Mouse (Mus musculus) small intestine, adult 2 months (tissue): Measurements from ENCODE around the gene Man1a. TPM values are rescaled to one million over a fixed set of nuclear protein-coding genes. Genes with fewer than 3 reads are reported as not detected.

Source experiments
- H3K27ac ChIP-seq: fragments of 200-500 bp; 2 replicates; pipeline ENCODE4 v1.5.1; 2012; ENCODE audit warnings: low read depth, low read length, control low read depth, inconsistent platforms; ENCODE audit not compliant: insufficient read depth
- H3K27me3 ChIP-seq: fragments of 200-500 bp; 2 replicates; pipeline ENCODE4 v1.6.1; 2012; ENCODE audit warnings: mild to moderate bottlenecking, moderate library complexity, low read length, inconsistent platforms; ENCODE audit not compliant: control insufficient read depth, insufficient read depth
- H3K36me3 ChIP-seq: fragments of 200-500 bp; 2 replicates; pipeline ENCODE4 v1.6.1; 2012; ENCODE audit warnings: mild to moderate bottlenecking, low read length, control low read depth, inconsistent platforms; ENCODE audit not compliant: control insufficient read depth, insufficient read depth
- H3K4me1 ChIP-seq: fragments of 200-500 bp; 2 replicates; pipeline ENCODE4 v1.6.1; 2012; ENCODE audit warnings: low read length, inconsistent platforms, mixed read lengths; ENCODE audit not compliant: control insufficient read depth, insufficient read depth, insufficient read length
- H3K4me3 ChIP-seq: fragments of 200-500 bp; 2 replicates; pipeline ENCODE4 v1.5.1; 2012; ENCODE audit warnings: low read depth, mild to moderate bottlenecking, control low read depth, inconsistent platforms, low read length, moderate library complexity
- CTCF ChIP-seq: fragments of 200-500 bp; IDR thresholded peaks from 2 replicates; pipeline ENCODE4 v1.5.1; 2012; ENCODE audit warnings: low read depth, mild to moderate bottlenecking, control low read depth, inconsistent platforms, low read length, moderate library complexity, mixed read lengths; ENCODE audit not compliant: insufficient replicate concordance, insufficient read length; ENCODE audit errors: extremely low read depth
- POLR2A ChIP-seq: fragments of 200-500 bp; IDR thresholded peaks from 2 replicates; pipeline ENCODE4 v1.6.1; 2012; ENCODE audit warnings: low read depth, mild to moderate bottlenecking, control low read depth, inconsistent platforms, low read length, moderate library complexity
- WGBS: fragments of 180-500 bp; shearing (Covaris S2); methylation state at CpG from one replicate; pipeline ENCODE4 v1.1.7; 2018; 5-methylcytosine and 5-hydroxymethylcytosine counted together
- polyA plus RNA-seq: library from polyadenylated mRNA; depleted of rRNA; stranded (reverse); fragments of >200 nt; gene quantifications from 2 replicates; pipeline ENCODE4 v1.2.3, GENCODE M21; 2012

Gene Man1a
- polyA plus RNA-seq, 1 experiment: 59.8 TPM

- TF ChIP-seq POLR2A: no peak
- Histone ChIP-seq H3K27me3 (no peaks in the 10 kb centered on the region), H3K4me3 (peak overlapping the region; percentile 83), H3K4me1 (peaks cover 8% of the 10 kb centered on the region; the same call in 1 of the 2 replicates), H3K36me3 (no peaks in the 10 kb centered on the region; the same call in 1 of the 2 replicates), H3K27ac (peak overlapping the region; percentile 79)
- 16% methylated on average over 6 of the region's 6 CpGs for WGBS
Measured at GRCm38 (mm10) chr10:54073641-54074203, 2.7 kb downstream of the Man1a start.

- Histone ChIP-seq H3K36me3 (peaks cover 5% of the 10 kb centered on the region; the same call in 1 of the 2 replicates), H3K4me1 (peaks cover 8% of the 10 kb centered on the region; the same call in 1 of the 2 replicates), H3K27ac (no peak overlapping the region), H3K27me3 (no peaks in the 10 kb centered on the region), H3K4me3 (no peak overlapping the region)
- TF ChIP-seq POLR2A: no peak
- WGBS: 74% methylated on average over 2 of the region's 2 CpGs
Measured at GRCm38 (mm10) chr10:54072336-54072735, 4.1 kb downstream of the Man1a start.

- Histone ChIP-seq H3K36me3 (peaks cover 10% of the 10 kb centered on the region), H3K4me1 (peaks cover 5% of the 10 kb centered on the region; the same call in 1 of the 2 replicates), H3K27ac (no peak overlapping the region), H3K4me3 (no peak overlapping the region), H3K27me3 (no peaks in the 10 kb centered on the region)
- TF ChIP-seq POLR2A: no peak
- TF ChIP-seq CTCF: no peak
- WGBS: 77% methylated on average over 5 of the region's 5 CpGs
Measured at GRCm38 (mm10) chr10:54070496-54070895, 5.9 kb downstream of the Man1a start.

GRCm38 (mm10) chr10:54069412-54069811 is 7.0 kb downstream of the Man1a start:
- Histone ChIP-seq H3K36me3 (peaks cover 10% of the 10 kb centered on the region), H3K27ac (no peak overlapping the region), H3K4me1 (peaks cover 5% of the 10 kb centered on the region; the same call in 1 of the 2 replicates), H3K27me3 (no peaks in the 10 kb centered on the region), H3K4me3 (no peak overlapping the region)
- WGBS: 86% methylated on average over 5 of the region's 5 CpGs
- TF ChIP-seq POLR2A: no peak
- no peak for TF ChIP-seq CTCF

GRCm38 (mm10) chr10:54066683-54067082 is 9.7 kb downstream of the Man1a start:
- TF ChIP-seq CTCF (no peak), POLR2A (no peak)
- Histone ChIP-seq H3K4me3 (no peak overlapping the region), H3K27me3 (no peaks in the 10 kb centered on the region), H3K4me1 (peaks cover 2% of the 10 kb centered on the region; the same call in 1 of the 2 replicates), H3K36me3 (peaks cover 11% of the 10 kb centered on the region), H3K27ac (no peak overlapping the region)

- H3K27me3 ChIP-seq: no peaks in the 10 kb centered on the region
- H3K4me1 ChIP-seq: peaks cover 2% of the 10 kb centered on the region; the same call in 1 of the 2 replicates
- TF ChIP-seq CTCF (no peak), POLR2A (no peak)
- H3K4me3 ChIP-seq: no peak overlapping the region
- no peak overlapping the region for H3K27ac ChIP-seq
- WGBS: 78% methylated on average over 8 of the region's 8 CpGs
- peaks cover 12% of the 10 kb centered on the region for H3K36me3 ChIP-seq
Measured at GRCm38 (mm10) chr10:54063551-54064260, 12.7 kb downstream of the Man1a start.

- Histone ChIP-seq H3K27ac (no peak overlapping the region), H3K36me3 (peaks cover 7% of the 10 kb centered on the region), H3K4me1 (peaks cover 2% of the 10 kb centered on the region; the same call in 1 of the 2 replicates), H3K4me3 (no peak overlapping the region), H3K27me3 (no peaks in the 10 kb centered on the region)
- 94% methylated on average over 11 of the region's 11 CpGs for WGBS
- no peak for TF ChIP-seq POLR2A
Measured at GRCm38 (mm10) chr10:54062835-54063234, 13.6 kb downstream of the Man1a start.
